Mouse (Mus musculus): ENCODE measurements around the gene Tmem52. TPM values are rescaled to one million over a fixed set of nuclear protein-coding genes. Genes with fewer than 3 reads are reported as not detected.
A peak's percentile ranks its signal among the peaks of the same experiment; 100 is the strongest.

Tmem52 gene
- total and polyA plus RNA-seq, 3 experiments, result 0.16 TPM; not detected in 2

DNA sequence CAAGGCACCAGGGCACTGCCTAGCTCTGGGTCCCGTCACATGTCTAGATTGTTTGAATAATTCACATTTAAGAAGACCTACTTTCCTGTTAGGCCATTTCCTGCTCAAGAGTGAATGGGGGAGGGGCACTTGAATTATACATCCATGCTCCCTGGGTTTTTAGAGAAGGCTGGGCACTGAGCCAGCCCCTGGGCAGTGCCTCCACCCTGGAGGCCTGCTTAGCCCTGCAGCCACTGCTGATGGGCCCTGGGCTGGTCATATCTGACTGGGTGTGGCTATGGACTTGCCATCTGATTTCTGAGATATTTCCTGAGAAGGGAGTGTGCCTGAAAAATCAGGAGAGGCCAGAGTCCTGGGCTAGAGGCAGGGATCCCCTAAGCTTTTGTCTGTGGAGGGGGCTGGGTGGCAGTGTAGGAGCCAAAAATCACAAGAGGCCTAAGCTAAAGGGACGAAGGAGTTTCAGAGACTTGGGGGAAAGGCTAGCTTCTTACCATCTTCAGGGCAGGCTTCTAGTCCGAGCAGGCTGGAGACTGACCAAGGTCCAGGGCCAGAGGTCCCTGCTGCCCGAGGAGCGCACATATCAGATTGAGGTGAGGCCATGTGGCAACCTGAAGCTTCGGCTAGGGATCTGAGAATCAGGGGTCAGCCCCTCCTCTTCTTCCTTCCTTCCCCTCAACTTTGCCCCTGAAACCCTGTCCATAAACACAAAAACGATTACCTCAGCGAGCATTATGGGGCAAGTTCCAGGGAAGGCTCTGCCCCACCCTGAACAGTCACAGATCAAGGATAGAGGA, 19.5 kb downstream of the Tmem52 start:
- Histone ChIP-seq H3K4me1 (ENCODE audit: insufficient read depth, low read depth, low read length) (peaks cover 44% of the 10 kb centered on the region), H3K4me3 (ENCODE audit: low read depth, low read length) (peak overlapping the region; percentile 48; the same call in 1 of the 2 replicates), H3K36me3 (replicated peaks) (peaks cover under 1% of the 10 kb centered on the region), H3K9me3 (replicated peaks) (no peaks in the 10 kb centered on the region), H3K27me3 (ENCODE audit: insufficient read depth, low read length) (no peaks in the 10 kb centered on the region)
- no peak for TF ChIP-seq GATA1 (IDR thresholded peaks at IDR 0.05; ENCODE audit: borderline replicate concordance, low read length)
- no peak for TF ChIP-seq GATA2 (IDR thresholded peaks at IDR 0.05; ENCODE audit: borderline replicate concordance, low read depth, low read length)
- no peak for TF ChIP-seq TAL1 (conservative IDR thresholded peaks at IDR 0.05; ENCODE audit: low read depth, low read length)
- no peak for TF ChIP-seq CTCF (IDR thresholded peaks at IDR 0.05; ENCODE audit: low read depth, low read length)
- no peak for TF ChIP-seq POLR2AphosphoS5 (IDR thresholded peaks at IDR 0.05; ENCODE audit: insufficient replicate concordance, low read depth, low read length)
- DNase-seq (ENCODE audit: low spot score) (peak; percentile 64), ATAC-seq (ENCODE audit: extremely low read depth, insufficient number of reproducible peaks, low FRiP score, poor library complexity, severe bottlenecking) (peak; percentile 68)

DNA sequence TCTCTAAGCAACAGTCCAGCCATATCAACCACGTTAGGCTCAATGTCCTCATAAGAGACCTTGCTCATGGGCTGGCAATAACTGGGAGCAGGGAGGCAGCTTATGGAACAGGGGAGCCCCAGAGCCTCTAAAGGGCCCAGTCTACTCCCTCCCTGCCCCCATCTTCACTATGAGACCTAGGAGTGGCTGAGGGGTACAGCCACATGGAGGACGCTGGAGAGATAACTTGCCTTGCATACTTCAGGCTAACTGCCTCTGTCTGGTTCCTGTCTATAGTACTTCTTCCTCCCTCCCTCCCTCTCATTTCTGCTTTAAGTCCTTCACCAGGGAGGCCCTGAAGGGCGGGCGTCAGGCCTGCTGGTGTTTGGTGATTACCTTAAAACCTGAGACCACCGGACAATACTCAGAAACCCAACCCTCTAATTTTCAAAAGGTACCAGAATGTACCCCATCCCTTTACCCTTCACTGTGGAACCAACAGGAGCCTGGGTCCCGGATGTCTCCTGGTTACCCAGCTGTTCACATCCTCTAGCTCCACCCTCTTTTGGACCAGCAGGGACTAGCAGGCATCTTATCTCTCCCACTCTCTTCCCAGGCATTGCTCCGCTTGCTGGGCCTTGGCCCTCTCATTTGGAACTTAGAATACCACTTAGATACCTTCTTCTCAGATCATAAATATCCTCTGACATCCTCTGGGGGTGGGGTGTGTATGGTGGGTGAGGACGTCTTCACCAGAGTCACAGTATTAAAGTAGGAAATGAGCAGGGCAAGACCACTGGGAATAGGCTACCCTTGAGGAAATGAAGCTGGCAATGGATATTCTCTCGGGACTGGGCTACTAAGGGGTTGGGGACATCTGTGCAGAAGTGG, 20.4 kb downstream of the Tmem52 start:
- no peak overlapping the region for H3K4me3 ChIP-seq (ENCODE audit: low read depth, low read length)
- H3K36me3 ChIP-seq (replicated peaks), result peaks cover 6% of the 10 kb centered on the region
- ATAC-seq (ENCODE audit: extremely low read depth, insufficient number of reproducible peaks, low FRiP score, poor library complexity, severe bottlenecking) (no peak), DNase-seq (ENCODE audit: low spot score) (no peak)
- TF ChIP-seq GATA1 (IDR thresholded peaks at IDR 0.05; ENCODE audit: borderline replicate concordance, low read length), result no peak
- no peak for TF ChIP-seq CTCF (IDR thresholded peaks at IDR 0.05; ENCODE audit: low read depth, low read length)
- no peak for TF ChIP-seq POLR2AphosphoS5 (IDR thresholded peaks at IDR 0.05; ENCODE audit: insufficient replicate concordance, low read depth, low read length)
- TF ChIP-seq GATA2 (IDR thresholded peaks at IDR 0.05; ENCODE audit: borderline replicate concordance, low read depth, low read length), result no peak
- TF ChIP-seq TAL1 (conservative IDR thresholded peaks at IDR 0.05; ENCODE audit: low read depth, low read length), result no peak
- H3K27me3 ChIP-seq (ENCODE audit: insufficient read depth, low read length), result no peaks in the 10 kb centered on the region
- H3K4me1 ChIP-seq (ENCODE audit: insufficient read depth, low read depth, low read length), result peaks cover 50% of the 10 kb centered on the region
- H3K9me3 ChIP-seq (replicated peaks), result no peaks in the 10 kb centered on the region

DNA sequence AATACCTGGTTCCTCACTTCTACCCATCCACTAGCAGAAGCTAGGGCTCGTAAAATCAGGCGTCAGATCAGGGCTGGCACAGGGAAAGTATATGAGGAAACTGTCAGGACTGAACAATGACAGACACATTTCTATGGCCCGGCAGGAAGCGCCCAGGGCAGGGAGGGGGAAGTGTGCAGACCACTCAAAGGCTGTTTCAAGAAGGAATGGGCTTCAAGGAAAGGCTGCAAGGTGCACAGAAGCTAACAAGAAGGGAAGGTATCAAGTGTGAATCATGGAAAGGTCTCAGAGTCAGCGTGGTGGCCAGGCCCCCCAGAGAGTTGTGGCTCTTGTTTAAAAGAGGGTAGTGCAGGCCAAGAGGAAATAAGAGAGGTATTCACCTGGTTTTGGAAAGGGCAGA, 21.5 kb downstream of the Tmem52 start:
- TF ChIP-seq GATA1 (IDR thresholded peaks at IDR 0.05; ENCODE audit: borderline replicate concordance, low read length) (no peak), POLR2AphosphoS5 (IDR thresholded peaks at IDR 0.05; ENCODE audit: insufficient replicate concordance, low read depth, low read length) (no peak), TAL1 (conservative IDR thresholded peaks at IDR 0.05; ENCODE audit: low read depth, low read length) (no peak), GATA2 (IDR thresholded peaks at IDR 0.05; ENCODE audit: borderline replicate concordance, low read depth, low read length) (no peak), CTCF (IDR thresholded peaks at IDR 0.05; ENCODE audit: low read depth, low read length) (no peak)
- H3K36me3 ChIP-seq (replicated peaks), result peaks cover 12% of the 10 kb centered on the region
- no peaks in the 10 kb centered on the region for H3K27me3 ChIP-seq (ENCODE audit: insufficient read depth, low read length)
- H3K9me3 ChIP-seq (replicated peaks), result no peaks in the 10 kb centered on the region
- peak overlapping the region; percentile 93; the same call in 1 of the 2 replicates for H3K4me3 ChIP-seq (ENCODE audit: low read depth, low read length)
- H3K4me1 ChIP-seq (ENCODE audit: insufficient read depth, low read depth, low read length), result peaks cover 57% of the 10 kb centered on the region
- no peak for DNase-seq (ENCODE audit: low spot score)
- no peak for ATAC-seq (ENCODE audit: extremely low read depth, insufficient number of reproducible peaks, low FRiP score, poor library complexity, severe bottlenecking)

DNA sequence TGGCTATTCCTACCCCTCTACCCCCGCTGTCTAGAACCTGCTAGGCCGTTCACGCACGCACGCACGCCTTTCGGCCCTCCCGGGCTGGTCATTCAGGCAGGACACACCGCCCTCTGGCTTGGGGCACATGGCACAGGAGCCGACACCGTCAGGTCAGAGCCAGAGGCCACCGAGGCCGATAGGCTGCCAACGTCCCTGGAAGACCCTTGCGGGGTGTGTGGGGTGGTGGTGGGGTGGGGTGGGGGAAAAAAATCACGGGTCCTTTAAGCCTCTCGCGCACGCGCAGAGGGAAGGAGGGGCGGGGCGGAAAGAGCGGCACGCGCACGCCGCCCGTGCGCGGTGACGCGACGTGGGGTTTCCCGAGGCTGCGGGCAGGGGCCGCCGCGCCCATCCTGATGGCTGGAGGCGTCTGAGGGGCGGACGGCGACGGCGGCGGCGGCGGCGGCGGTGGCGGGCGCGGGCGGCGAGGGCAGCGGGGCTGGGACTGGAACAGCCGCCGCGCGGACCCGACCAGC, 22.1 kb downstream of the Tmem52 start, which contains the start of gene Gnb1:
TSS of gene Gnb1 (plus strand) at position 372 of the 515 bp plus-strand sequence.
- Histone ChIP-seq H3K4me1 (ENCODE audit: insufficient read depth, low read depth, low read length) (peaks cover 57% of the 10 kb centered on the region), H3K9me3 (replicated peaks) (no peaks in the 10 kb centered on the region), H3K36me3 (replicated peaks) (peaks cover 12% of the 10 kb centered on the region), H3K27me3 (ENCODE audit: insufficient read depth, low read length) (no peaks in the 10 kb centered on the region), H3K4me3 (ENCODE audit: low read depth, low read length) (peak within 1 kb of the TSS; percentile 93)
- peak; percentile 80 for DNase-seq (ENCODE audit: low spot score)
- ATAC-seq (ENCODE audit: extremely low read depth, insufficient number of reproducible peaks, low FRiP score, poor library complexity, severe bottlenecking), result no peak
- TF ChIP-seq GATA1 (IDR thresholded peaks at IDR 0.05; ENCODE audit: borderline replicate concordance, low read length) (no peak), GATA2 (IDR thresholded peaks at IDR 0.05; ENCODE audit: borderline replicate concordance, low read depth, low read length) (no peak), TAL1 (conservative IDR thresholded peaks at IDR 0.05; ENCODE audit: low read depth, low read length) (no peak), POLR2AphosphoS5 (IDR thresholded peaks at IDR 0.05; ENCODE audit: insufficient replicate concordance, low read depth, low read length) (no peak), CTCF (IDR thresholded peaks at IDR 0.05; ENCODE audit: low read depth, low read length) (no peak)

DNA sequence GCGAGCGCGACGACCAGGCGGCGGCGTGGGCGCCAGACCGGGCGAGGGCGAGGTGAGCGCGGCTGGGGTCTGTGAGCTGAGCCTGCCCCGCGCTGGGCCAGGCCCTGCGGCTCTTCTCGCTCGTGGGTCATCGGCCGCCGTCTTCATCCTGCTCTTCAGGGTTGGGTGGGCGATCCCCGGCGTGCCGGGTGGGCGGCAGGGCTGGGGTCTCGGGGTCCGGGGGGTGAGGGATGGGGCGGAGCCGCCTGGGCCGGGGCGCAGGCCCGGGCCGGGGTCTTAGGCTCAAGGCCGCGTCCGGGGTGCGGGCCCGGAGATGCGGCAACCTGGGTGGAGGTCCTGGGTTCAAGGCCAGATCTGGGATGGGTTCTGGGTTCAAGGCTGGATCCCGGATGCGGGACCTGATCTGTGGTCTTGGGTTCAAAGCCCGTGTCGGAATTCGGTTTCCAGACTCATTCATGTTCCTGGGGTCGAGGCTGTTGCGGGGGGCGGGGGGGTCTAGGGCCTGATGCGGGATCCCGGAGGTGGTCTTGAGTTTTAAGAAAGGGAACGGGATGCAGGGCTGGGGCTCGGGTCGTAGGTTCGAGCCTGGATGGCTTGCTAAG, 22.7 kb downstream of the Tmem52 start:
- Histone ChIP-seq H3K36me3 (replicated peaks) (peaks cover 15% of the 10 kb centered on the region), H3K4me3 (ENCODE audit: low read depth, low read length) (peak overlapping the region; percentile 93), H3K4me1 (ENCODE audit: insufficient read depth, low read depth, low read length) (peaks cover 60% of the 10 kb centered on the region), H3K9me3 (replicated peaks) (no peaks in the 10 kb centered on the region), H3K27me3 (ENCODE audit: insufficient read depth, low read length) (no peaks in the 10 kb centered on the region)
- no peak for TF ChIP-seq GATA2 (IDR thresholded peaks at IDR 0.05; ENCODE audit: borderline replicate concordance, low read depth, low read length)
- TF ChIP-seq POLR2AphosphoS5 (IDR thresholded peaks at IDR 0.05; ENCODE audit: insufficient replicate concordance, low read depth, low read length), result no peak
- no peak for TF ChIP-seq GATA1 (IDR thresholded peaks at IDR 0.05; ENCODE audit: borderline replicate concordance, low read length)
- TF ChIP-seq CTCF (IDR thresholded peaks at IDR 0.05; ENCODE audit: low read depth, low read length), result no peak
- no peak for ATAC-seq (ENCODE audit: extremely low read depth, insufficient number of reproducible peaks, low FRiP score, poor library complexity, severe bottlenecking)
- peak; percentile 42 for DNase-seq (ENCODE audit: low spot score)

Data from G1E (cell line).